Mouse (Mus musculus) brain, embryonic 14.5 days (tissue): Measurements from ENCODE around the gene Neurod2.

ENCODE experiments used
- CTCF ChIP-seq: fragments of 200-500 bp; IDR thresholded peaks from 2 replicates; pipeline ENCODE4 v1.5.1; 2012; ENCODE audit warnings: inconsistent platforms, mild to moderate bottlenecking, moderate library complexity, borderline replicate concordance; ENCODE audit not compliant: insufficient read depth, insufficient read length; ENCODE audit errors: extremely low read depth
- POLR2A ChIP-seq: fragments of 200-500 bp; IDR thresholded peaks from 2 replicates; pipeline ENCODE4 v1.6.1; 2012; ENCODE audit warnings: mild to moderate bottlenecking, inconsistent platforms, borderline replicate concordance; ENCODE audit not compliant: poor library complexity, insufficient read depth, insufficient read length, severe bottlenecking; ENCODE audit errors: extremely low read depth

GRCm38 (mm10) chr11:98349308-98349707, 19.9 kb upstream of the Neurod2 start:
- no peak for TF ChIP-seq POLR2A
- TF ChIP-seq CTCF, result no peak
